Mouse (Mus musculus): Measurements from ENCODE around the gene C1qtnf1.
A peak's percentile ranks its signal among the peaks of the same experiment; 100 is the strongest.

The C1qtnf1 gene

DNA sequence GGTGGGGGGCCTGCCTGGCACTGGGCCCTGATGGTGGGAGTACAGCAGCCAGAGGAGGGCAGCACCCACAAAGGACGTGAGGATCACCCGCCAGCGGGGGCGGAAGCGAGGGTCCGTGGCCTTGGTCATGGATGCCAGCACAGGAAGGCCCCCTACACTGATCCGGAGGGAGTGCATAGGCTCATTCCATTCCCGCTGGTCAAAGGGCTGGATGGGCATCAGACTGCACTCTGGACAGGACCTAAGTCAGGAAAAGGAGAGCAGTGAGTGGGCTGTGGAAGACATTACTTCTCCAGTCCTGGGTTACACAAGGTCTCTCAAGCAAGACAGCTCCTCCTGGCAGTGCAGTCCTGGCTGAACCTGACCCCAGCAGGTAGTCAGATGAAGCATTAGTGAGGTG lies 16.7 kb upstream of the C1qtnf1 start:
- no peak for DNase-seq

DNA sequence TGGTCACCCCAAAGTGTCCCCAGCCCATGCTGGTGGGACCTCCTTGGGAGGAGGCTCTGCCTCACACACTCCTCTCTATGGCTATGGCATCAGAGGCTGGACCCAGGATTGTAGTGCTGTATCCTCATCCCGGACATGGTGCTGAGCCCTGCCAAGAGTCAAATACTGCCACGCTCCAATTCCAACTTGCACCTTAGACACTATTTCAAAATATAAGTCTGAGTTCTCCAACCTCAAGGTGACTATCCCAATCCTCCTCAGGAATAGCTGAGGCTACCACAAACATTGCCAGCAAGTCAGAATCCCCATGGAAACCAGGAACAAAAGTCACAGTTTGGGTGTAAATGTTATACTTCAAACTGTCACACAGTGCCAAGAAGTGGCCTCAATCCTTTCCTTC lies 15.4 kb upstream of the C1qtnf1 start:
- DNase-seq, result no peak

DNA sequence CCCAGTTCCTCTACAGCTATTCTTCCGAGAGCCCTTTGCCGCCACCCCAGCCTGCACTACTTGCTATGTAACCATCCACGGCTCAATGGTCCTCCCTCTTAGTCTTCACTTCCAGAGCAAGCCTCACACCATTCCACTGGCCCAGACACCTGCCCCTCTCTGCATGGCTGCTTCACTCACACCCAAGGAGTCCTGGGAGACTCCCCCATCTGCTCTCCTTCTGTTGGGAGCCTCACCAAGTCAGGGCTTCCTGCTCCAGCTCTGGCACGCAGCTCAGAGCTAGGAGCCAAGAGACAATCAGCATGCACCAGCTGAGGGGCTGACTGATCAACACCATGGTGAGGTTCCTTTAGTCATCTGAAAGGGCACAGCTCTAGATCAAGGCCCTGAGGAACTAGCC lies 14.9 kb upstream of the C1qtnf1 start:
- no peak for DNase-seq

DNA sequence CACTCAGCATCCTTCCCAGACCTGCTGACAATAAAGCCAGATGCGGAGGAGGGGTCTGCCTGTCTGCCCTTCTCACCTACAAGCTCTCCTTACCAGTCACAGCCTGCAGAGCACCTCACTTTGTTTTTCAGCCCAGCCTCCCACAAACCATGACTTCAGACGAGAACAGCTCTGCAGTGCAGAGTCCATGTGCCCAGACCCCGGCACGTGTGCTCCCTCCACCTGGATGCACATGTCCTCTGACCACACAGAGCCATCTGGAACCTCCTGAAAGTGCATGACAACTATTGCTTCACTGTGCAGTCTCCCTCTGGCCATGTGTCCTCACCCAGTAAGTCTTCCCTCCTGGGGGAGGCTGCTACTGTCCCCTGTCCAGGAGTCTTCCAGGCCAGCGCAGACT lies 13.7 kb upstream of the C1qtnf1 start:
- no peak for DNase-seq

DNA sequence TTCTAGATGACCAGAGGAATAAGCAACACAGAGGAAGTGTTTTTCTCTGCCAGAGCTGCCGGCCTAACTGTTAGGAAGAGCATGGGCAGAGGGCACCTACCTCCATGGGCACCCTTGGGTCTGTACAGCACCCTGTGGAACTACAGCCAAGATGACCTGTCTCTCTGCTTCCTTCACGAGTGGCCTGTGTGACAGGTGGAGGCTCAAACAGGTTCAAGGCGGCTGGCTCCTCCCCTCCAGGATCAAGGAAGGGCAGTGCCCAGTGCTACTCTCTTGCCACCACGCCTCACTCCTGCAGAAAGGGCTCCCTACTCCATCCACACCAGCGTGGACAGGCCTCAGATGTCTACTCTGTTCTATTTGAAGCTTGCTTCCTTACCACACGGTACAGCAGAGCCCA lies 12.4 kb upstream of the C1qtnf1 start:
- DNase-seq, result no peak

DNA sequence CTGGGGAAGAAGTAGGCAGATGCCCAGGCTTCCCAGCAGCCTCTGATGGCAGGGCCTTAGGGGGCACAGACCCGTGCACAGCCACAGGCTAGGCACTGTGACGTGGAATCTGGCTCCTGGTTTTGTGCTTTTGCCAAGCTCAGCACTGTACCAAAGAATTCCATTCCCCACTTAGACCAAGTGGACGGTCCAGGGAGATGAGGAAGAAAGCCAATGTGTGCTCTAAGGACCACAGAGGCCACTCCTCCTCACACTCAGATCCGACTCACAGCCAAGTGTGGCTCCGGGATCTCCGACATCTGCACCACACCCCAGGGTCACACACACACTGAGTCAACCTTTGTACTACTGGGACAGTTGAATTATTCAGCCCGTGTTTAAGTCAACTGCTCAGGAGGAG lies 12.0 kb upstream of the C1qtnf1 start:
- no peak for DNase-seq

DNA sequence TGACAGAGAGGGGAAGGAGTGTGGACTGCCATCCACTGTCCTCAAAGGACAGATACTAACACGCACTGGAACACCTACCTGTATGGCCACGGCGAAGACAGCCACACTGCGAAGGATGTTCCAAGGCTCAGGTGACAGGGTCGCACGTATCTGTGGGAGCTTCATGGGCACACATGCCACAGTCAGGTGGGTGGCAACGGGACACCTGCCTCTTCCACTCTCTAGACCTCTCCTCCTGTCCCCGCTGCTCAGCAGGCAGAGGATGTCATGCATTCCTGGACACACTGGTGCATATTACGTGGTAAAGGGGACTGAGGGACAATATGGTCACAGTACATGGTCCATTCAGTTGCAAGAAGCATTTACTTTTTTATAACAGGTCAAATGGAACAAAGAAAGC lies 10.5 kb upstream of the C1qtnf1 start:
- DNase-seq, result no peak

DNA sequence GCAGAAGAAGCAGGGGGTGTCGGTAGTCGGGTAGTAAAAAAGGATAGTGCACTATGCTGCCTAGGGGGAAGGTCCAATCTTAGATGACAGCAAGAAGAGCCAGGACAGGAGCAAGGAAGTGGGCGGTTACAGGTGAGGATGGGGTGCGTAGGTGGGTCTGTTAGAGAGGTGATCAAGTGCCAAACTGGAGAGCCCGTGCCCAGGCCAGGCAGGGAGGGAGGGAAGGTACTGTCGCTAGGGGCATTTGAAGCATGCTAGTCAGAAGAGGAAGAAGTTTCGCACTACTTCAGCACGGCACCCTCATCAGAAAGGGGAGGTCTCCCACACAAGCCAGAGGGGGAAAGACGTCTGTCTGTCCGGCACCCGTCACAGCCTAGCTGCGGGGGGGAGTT lies 9.6 kb upstream of the C1qtnf1 start:
- DNase-seq, result no peak

DNA sequence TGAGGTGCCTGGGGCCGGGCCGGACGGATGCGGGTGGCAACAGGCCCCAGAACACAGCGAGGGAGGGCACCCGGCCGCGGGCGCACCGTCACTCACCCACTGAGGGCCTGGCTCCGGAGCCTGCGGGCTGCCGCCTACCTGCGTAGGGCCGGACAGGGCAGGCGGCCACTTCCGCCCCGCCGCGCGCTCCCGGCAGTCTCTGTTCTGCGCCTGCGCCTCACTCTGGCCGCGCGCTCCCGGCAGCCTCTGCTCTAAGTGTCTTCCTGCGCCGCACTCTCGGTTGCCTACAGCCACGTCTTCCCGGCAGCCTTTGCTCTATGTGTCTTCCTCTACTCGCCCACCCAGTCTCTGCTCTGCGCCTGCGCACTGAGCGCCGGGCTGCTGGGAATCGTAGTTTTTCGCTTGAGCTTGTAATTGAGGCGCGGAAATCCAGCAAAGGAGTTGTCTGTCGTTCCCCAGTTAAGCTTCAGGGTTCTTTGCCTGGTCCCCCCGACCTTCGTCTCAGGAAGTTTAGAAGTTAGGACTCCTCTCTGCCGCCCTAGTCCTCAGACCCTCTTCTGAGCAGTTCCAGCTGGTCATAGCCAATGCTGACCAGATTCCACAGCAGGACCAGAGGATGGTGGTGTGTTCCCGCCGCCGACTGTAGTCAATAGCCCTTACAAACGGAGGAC lies 9.0 kb upstream of the C1qtnf1 start, which contains the start of gene Cant1:
Gene Cant1 (minus strand): TSS at position 253 of the 671 bp plus-strand sequence.
- peak; percentile 98 for DNase-seq

DNA sequence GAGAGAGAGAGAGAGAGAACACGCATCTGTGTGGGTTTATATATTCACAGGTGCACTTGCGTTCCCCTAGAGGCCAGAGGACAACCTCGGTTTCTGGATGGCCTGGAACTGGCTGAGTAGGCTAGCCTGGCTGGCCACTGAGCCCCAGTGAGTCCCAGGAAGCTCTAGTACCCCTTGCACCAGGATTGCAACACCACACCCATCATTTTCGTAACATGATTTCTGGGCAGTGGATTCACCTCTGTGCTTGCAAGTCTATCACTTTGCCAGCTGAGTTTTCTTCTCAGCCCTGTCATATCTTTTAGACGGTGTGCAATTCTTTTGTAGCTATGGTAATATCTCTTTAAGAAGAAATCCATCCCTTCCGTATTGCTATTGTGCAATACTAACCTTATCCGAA lies 7.7 kb upstream of the C1qtnf1 start:
- DNase-seq, result no peak

DNA sequence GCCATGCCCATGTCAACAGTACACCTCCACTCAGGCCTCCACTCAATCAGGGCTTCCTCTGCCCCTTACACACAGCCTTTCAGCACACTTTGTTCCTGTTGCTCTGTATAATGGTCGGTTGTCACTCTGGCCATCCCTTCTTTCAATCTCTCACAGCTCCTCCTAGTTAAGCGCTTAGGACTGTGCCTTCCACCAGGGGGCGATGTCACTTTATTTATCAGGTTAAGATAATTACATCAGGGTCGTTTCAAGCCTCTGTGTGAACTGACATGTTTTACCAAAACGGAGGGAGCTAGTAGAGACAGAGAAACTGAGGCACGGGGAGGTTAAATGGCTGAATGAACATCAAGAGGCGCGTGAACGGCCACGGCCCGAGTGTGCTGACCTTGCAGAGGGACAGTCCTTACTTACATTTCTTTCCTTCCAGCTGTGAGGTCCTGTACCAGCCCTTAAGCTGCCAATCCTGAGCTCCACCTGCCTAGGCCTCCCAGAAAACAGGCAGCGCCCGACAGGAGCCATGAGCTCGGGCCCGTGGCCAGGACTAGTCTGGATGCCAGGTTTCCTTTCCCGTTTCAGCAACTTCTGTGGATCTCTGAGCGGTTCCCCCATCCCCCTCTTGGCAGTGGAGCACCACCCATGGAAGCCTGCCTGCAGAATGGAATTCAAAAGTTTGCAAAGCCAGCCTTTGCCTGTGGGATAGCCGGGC lies 4.6 kb upstream of the C1qtnf1 start:
- DNase-seq, result peak; percentile 86

DNA sequence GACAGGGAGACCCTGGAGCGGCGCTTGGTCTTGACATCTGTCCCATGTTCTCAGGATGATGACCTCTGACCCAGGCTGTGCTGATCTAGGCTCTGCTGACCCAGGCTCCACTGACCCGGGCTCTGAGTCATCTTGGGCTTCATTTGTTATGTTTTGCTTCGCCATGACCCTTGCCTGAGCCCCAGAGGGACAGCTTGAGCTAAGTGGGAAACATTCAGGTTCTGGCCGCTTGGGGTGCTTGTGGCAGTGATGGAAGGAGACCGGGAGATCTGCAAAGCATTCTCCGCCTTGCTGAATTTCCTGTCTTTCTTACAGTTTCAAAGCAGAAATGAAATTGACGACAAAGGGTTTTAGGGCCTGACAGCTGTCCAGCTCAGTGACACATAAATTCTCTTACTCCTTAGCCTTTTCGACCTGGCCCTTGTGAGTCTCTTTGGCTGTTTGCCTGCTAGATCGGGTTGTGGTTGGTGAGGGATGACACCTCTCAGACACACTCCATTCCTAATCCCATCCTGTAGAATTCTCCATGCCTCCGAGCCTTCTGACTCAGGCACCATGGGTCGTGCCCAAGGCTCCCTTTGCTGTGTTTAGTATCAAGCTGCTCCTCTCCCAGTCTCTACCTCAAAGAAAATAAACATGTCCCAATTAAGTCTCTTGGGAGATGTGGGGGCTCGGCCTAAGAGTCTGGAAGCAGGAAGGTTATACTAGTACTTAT lies 3.2 kb upstream of the C1qtnf1 start:
- no peak for DNase-seq

DNA sequence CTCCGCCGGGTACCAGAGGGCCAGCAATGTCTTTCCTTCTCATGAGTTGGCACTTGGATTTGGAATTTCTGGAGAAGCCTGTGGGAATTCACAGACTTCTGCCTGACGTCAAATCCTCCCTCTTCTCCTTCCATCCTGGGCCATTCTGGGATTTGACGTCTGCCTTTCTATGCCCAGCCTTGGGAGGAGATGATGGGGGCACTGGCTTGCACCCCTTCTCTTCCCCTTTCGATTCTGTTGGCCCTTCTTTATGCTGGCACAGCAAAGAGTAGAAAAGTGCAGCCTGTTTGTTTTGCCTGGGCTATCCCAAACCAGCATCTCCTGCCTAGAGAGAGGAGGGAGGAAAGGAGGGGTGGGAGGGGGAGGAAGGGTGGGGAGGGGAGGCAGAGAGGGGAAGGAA lies 1.2 kb upstream of the C1qtnf1 start:
- DNase-seq, result no peak

DNA sequence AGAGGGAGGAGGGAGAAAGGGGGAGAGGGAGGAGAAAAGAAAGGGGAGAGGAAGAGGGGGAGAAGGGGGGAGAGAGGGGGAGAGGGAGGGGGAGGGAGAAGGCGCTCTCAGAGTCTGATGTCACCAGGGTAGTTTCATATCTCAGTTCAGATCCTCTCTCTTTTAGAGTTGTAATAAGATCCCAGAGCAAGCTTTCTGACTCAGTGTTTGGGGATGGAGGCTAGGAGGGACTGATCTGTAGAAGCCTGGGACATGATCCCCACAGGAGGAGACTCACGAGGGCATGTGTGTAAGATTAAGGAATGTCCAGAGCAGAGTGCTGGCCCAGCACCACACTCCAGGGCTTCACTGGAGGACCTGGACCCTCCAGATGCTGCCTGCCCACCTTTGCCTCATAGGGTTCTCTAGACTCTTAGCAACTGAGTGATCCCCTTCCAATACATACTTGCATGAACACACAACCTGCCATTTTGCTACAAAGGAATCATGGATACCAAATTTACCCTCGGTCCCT lies 680 bp upstream of the C1qtnf1 start:
- no peak for DNase-seq

DNA sequence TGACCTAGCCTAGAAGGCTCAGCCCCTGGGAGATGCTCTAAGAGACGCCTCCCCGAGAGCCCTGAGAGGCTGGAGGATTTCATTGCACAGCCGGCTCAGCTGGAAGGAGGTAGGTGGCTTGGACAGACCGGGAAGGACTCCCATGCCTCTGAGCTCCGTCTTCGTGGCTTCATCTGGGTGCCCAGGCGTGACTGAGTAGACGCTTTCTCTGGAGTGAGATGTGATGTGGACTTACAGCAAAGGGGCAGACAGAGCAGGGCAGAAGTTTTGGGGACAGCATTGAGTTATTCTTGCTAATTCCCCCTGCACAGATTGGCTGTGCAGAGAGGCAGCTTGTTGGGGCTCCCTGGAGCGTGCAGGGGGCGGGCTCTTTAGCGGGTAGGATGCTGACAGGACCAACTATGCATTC lies 461 bp downstream of the C1qtnf1 start:
- DNase-seq, result peak; percentile 35

DNA sequence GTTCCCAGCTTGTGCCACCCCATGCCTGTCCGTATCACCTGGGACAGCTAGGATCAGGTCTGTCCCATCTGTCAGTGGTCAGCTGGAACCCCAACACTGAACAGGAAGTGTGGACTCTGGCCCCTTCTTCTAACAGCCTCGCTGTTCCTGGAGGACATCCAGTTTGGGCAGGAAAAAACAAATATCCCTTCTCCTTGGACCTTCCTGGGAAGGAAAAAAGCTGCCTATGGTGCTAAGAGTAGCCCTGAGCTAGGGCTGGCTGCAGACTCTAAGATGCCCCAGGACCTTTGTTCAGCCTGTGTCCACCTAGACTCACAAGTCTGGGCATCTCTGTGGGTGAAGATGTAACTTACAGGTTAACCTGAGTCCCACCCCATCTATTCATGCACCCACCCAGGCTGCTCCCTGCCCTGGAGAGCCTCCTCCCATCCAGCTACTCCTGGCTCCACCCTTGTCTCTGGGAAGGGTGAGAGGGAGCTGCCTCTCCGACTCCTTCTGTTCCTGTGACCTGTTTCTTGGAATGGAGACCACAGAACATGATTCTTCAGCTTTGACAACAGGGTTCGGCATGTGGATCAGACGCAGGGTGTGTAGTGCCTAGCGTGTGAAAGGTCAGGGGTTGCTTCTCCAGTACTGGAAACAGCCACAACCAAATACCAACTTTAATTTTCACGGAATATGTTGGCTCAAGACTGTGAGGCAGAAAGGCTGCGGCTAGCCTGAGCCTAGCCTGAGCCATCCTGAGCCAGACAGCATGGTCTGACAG lies 1.1 kb downstream of the C1qtnf1 start:
- no peak for DNase-seq

DNA sequence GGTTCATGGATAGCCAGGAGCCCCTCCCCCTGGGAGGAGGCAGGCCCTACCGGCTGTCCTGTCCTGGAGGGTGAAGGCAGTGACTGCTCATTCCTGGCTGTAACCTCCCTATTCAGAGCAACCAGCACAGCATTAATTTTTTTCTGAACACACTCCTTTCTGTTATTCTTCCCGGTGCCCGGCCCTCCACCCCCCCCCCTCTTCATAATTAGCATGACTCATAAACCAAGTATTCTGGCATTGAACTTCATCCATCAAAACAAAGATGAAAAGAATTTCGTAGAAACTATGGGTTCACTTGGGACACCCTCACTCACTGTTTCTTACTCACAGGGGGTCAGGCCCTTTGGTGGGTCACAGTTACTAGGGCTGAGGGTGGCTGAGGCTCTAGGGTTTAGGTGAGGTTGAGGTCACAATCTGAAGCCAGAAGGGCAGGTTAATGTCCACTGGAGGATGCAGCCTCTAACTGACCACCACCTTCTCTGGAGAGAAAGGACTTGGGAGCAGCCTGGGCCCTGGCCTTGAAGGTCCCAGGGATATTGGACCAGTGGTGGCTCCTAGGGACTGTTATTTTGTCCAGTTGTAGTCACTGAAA lies 2.4 kb downstream of the C1qtnf1 start:
- no peak for DNase-seq

DNA sequence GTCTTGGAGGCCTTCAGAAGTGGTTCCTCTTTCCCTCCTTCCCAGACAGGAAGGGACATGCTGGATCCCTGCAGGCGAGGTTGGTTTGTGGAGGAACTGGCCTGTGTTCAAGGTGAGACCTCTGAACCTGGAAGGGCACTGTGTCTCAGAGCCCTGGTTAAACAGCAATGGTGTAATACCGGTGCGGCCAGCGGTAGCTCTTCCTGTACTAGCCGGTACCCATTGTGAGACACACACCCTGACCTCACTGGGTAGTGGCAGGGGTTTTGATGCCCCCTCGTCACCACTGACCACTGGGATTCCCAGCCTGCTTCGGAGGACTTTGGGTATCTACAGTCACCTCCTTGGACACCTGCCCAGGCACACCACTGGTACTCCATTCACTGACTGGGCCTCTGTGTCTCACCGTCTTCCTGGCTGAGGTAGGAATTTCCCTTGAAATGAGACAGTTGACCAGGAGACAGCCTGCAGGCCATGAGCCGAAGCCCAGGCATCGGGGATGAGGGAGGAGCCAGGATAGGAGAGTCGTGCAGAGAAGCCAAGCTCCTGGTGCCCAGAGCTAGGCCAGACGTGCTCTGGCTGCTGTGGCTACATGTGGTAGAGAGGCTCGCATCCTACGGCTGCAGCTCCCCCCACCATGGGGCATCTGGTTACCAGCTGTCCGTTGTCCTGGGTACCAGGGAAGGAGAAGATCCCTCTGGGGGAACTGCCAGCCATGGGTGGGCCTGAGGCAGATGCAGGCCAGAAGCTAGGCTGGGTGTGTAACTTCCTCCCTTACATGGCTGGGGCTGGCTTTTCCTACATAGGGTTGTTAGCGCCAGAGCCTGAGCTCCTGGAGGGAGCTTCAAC lies 3.3 kb downstream of the C1qtnf1 start:
- DNase-seq, result no peak

DNA sequence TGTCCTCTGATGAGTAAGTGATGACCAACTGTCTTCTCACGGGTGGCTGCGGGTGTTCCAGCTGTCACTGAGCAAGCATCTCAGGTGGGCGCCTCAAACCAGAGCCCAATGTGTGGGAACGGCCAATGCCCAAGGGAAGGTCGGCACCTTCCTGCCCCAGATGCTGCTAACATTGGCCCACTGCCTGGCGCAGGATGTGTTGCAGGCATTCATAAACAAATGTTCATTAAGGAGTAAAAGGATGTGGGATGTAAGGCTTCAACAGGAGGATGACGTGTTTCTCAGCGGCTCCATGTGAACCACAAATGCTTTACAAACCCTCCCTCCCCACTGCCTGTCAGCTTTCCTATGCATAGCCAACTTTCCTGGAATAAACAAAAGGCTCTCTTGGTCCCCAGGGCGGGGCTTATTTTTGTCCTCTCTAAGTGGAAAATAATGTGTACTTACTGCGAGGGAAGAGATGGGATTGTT lies 5.4 kb downstream of the C1qtnf1 start:
- DNase-seq, result no peak

DNA sequence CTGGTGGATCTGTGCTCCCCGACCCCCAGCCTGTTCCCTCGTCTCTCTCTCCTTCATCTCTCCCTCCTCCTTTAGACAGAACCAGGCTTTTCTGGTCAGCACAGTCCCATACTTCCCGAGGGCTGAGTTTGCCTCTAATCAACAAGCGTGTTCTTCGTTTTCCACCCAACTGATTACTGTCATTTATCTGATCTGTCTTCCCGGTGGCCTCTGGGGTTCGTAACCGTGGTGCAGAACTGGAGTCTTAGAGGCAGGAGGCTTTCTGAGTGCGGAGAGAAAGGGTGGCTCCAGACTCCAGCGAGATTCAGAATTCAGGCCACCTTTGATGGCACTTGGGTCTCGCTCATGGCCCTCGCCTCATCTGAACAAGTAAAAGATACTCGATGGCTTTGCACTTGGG lies 6.1 kb downstream of the C1qtnf1 start:
- DNase-seq, result no peak

DNA sequence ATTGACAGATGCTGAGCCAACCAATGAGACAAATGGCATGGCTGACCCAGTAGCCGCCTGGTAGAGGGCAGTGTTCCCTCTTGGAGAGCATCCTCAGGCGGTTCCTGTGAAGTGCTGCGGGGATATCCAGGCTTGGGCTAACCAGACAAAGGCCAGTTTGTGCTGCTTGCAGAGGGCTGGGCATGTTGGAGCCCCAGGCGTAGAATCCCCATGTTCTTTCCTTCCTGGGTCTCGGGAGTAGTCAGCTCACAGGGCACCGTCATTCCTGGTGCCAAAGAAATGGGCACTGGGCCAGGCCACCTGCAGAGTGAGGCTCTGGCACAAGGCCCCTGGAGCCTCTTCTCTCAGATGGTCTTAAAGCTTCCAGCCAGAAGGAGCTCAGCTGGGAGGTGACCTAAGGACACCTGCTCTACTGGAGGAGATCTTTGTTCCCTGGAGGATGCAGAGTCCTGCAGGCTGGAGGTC lies 8.5 kb downstream of the C1qtnf1 start:
- DNase-seq, result no peak
